In the genomic region with DNA sequence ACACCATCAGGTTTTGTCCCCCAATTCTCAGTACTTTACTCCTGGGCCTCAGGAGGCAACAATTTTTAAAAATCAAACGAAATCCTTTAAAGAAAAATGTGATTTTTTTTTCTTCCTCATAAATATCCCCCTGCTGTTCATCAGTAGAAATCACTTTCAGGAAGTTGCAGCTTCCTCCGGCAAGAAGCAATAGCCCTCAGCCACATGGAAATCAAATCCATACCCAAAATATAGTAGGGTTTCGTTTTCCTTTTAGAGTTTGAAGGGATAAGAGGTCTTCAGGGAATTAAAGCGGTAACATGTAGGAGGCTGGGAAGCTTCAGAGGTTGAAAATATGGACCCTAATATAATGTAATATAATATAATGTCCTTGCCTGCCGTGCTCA, we compare ENCODE assay signal across 8 mouse cellular contexts.
DNase-seq lines count a peak whose midpoint lies in the region; ATAC-seq and TF ChIP-seq lines count a peak whose summit lies in the region.

No protein-coding gene starts in this region.

- no peak overlapping the region for H3K9ac ChIP-seq in heart, adult 2 months (ENCODE audit: low read depth, low read length)

- TF ChIP-seq EP300 in heart, adult 2 months (IDR thresholded peaks at IDR 0.05; ENCODE audit: insufficient read depth, low read depth, low read length), result no peak

- peaks cover 13% of the 10 kb centered on the region for H3K4me1 ChIP-seq in heart, adult 2 months (ENCODE audit: control insufficient read depth, insufficient read depth, low read length)
- peaks cover 35% of the 10 kb centered on the region for H3K4me1 ChIP-seq in brown adipose tissue, adult 24 weeks (ENCODE audit: control insufficient read depth, insufficient read depth, insufficient read length, low read length)

- ATAC-seq in hematopoietic stem cell, adult 5-6 weeks (replicated peaks in 1 of 2; ENCODE audit: insufficient read depth in 1 of 2, low FRiP score in 2 of 2, low TSS enrichment in 1 of 2, low read depth in 1 of 2, poor library complexity in 2 of 2, severe bottlenecking in 2 of 2), result peak; percentile 28 to 44
- ATAC-seq in megakaryocyte, adult 5-6 weeks (ENCODE audit: poor library complexity, severe bottlenecking), result peak; percentile 58
- ATAC-seq in activated CD4-positive, CD25-positive, alpha-beta regulatory T cell, adult 4 months, result no peak

- intact Hi-C loops in heart, adult 2 months (cut with DNase I), result no loop called here

- H3K27ac ChIP-seq in heart, adult 2 months, result peak overlapping the region; percentile 84
- H3K27ac ChIP-seq in brown adipose tissue, adult 24 weeks (replicated peaks; ENCODE audit: low read depth, low read length), result peak overlapping the region; percentile 91

- no peaks in the 10 kb centered on the region for H3K27me3 ChIP-seq in heart, adult 2 months (ENCODE audit: control insufficient read depth, insufficient read depth, low read length)

- TF ChIP-seq CTCF in heart, adult 2 months (IDR thresholded peaks at IDR 0.05), result peak; percentile 60

- no peaks in the 10 kb centered on the region for H3K79me2 ChIP-seq in heart, adult 2 months (replicated peaks; ENCODE audit: control insufficient read depth, insufficient read depth, low read length)

- WGBS in heart, adult 2 months, result 26% methylated on average over 5 of the region's 5 CpGs

- no peak for TF ChIP-seq POLR2A in heart, adult 2 months (IDR thresholded peaks at IDR 0.05; ENCODE audit: insufficient read depth, low read depth, low read length)

- DNase-seq in heart, adult 2 months, result no peak
- DNase-seq in heart, adult 8-10 months (ENCODE audit: low spot score), result no peak
- no peak for DNase-seq in retina, embryonic 14.5 days (ENCODE audit: low spot score)
- DNase-seq in right cerebral cortex, postnatal 4 days, result no peak

- no peak overlapping the region; the same call in 1 of the 2 replicates for H3K4me3 ChIP-seq in heart, adult 2 months
- peak overlapping the region; percentile 42; the same call in 1 of the 2 replicates for H3K4me3 ChIP-seq in brown adipose tissue, adult 24 weeks (ENCODE audit: insufficient read depth, low read depth, low read length)

- H3K36me3 ChIP-seq in heart, adult 2 months (ENCODE audit: control insufficient read depth, insufficient read depth, low read length), result peaks cover 24% of the 10 kb centered on the region
